Mouse (Mus musculus) cortical plate, adult 2 months (tissue): ENCODE measurements around the gene Gm5105.

Experiments used
- CTCF ChIP-seq: fragments of 200-500 bp; IDR thresholded peaks from 2 replicates; pipeline ENCODE4 v1.5.1; 2011; ENCODE audit warnings: mild to moderate bottlenecking, control low read depth, low read length; ENCODE audit not compliant: insufficient read depth; ENCODE audit errors: extremely low read depth
- POLR2A ChIP-seq: fragments of 200-500 bp; IDR thresholded peaks from 2 replicates; pipeline ENCODE4 v1.6.1; 2011; ENCODE audit warnings: mild to moderate bottlenecking, low read length, control low read depth; ENCODE audit not compliant: insufficient read depth; ENCODE audit errors: extremely low read depth

GRCm38 (mm10) chr3:138033986-138034385 is 33.2 kb downstream of the Gm5105 start:
- no peak for TF ChIP-seq POLR2A
- TF ChIP-seq CTCF: no peak
